Mouse (Mus musculus): ENCODE results near the gene Atp23.

- TF ChIP-seq GATA1 (IDR thresholded peaks at IDR 0.05; ENCODE audit: low read length) (no peak), TAL1 (IDR thresholded peaks at IDR 0.05; ENCODE audit: low read length) (no peak)
These were observed 29.3 kb upstream of the Atp23 start for GRCm38 (mm10) chr10:126930270-126931121.
